Mouse (Mus musculus): ENCODE results near the gene Brinp2. TPM values are rescaled to one million over a fixed set of nuclear protein-coding genes. Genes with fewer than 3 reads are reported as not detected.

Brinp2 gene
- total and polyA plus RNA-seq, 3 experiments, result 0.20 to 0.25 (median 0.21) TPM

GRCm38 (mm10) chr1:158385311-158385710 is 29.2 kb upstream of the Brinp2 start:
- H3K9ac ChIP-seq (ENCODE audit: low read depth, low read length), result no peak overlapping the region
- TF ChIP-seq EP300 (IDR thresholded peaks at IDR 0.05; ENCODE audit: insufficient read depth, low read depth, low read length) (no peak), POLR2A (IDR thresholded peaks at IDR 0.05; ENCODE audit: insufficient read depth, low read depth, low read length) (no peak), CTCF (IDR thresholded peaks at IDR 0.05) (no peak)
- H3K4me3 ChIP-seq, result no peak overlapping the region
- no peaks in the 10 kb centered on the region for H3K36me3 ChIP-seq (ENCODE audit: control insufficient read depth, insufficient read depth, low read length)
- no peaks in the 10 kb centered on the region for H3K27me3 ChIP-seq (ENCODE audit: control insufficient read depth, insufficient read depth, low read length)
- DNase-seq, result no peak
- 90% methylated on average over 2 of the region's 2 CpGs for WGBS
- H3K79me2 ChIP-seq (replicated peaks; ENCODE audit: control insufficient read depth, insufficient read depth, low read length), result no peaks in the 10 kb centered on the region
- intact Hi-C loops (cut with DNase I), result no loop called here
- H3K4me1 ChIP-seq (ENCODE audit: control insufficient read depth, insufficient read depth, low read length), result no peaks in the 10 kb centered on the region
- no peak overlapping the region for H3K27ac ChIP-seq

- DNase-seq, result no peak
- TF ChIP-seq EP300 (IDR thresholded peaks at IDR 0.05; ENCODE audit: insufficient read depth, low read depth, low read length) (no peak), POLR2A (IDR thresholded peaks at IDR 0.05; ENCODE audit: insufficient read depth, low read depth, low read length) (no peak), CTCF (IDR thresholded peaks at IDR 0.05) (no peak)
- WGBS, result 80% methylated on average over 3 of the region's 3 CpGs
Measured at GRCm38 (mm10) chr1:158383210-158383609, 27.1 kb upstream of the Brinp2 start.

GRCm38 (mm10) chr1:158382277-158382676 is 26.2 kb upstream of the Brinp2 start:
- DNase-seq, result no peak
- H3K9ac ChIP-seq (ENCODE audit: low read depth, low read length), result no peak overlapping the region
- no peak overlapping the region for H3K27ac ChIP-seq
- H3K79me2 ChIP-seq (replicated peaks; ENCODE audit: control insufficient read depth, insufficient read depth, low read length), result no peaks in the 10 kb centered on the region
- no peak for TF ChIP-seq CTCF (IDR thresholded peaks at IDR 0.05)
- no peaks in the 10 kb centered on the region for H3K36me3 ChIP-seq (ENCODE audit: control insufficient read depth, insufficient read depth, low read length)
- H3K27me3 ChIP-seq (ENCODE audit: control insufficient read depth, insufficient read depth, low read length), result no peaks in the 10 kb centered on the region
- no peaks in the 10 kb centered on the region for H3K4me1 ChIP-seq (ENCODE audit: control insufficient read depth, insufficient read depth, low read length)
- intact Hi-C loops (cut with DNase I), result no loop called here
- no peak overlapping the region for H3K4me3 ChIP-seq
- 76% methylated on average over 6 of the region's 6 CpGs for WGBS

More at GRCm38 (mm10) chr1:158383210-158383609, 27.1 kb upstream of the Brinp2 start:
- no peaks in the 10 kb centered on the region for H3K4me1 ChIP-seq (ENCODE audit: control insufficient read depth, insufficient read depth, low read length)
- intact Hi-C loops (cut with DNase I), result no loop called here
- no peak overlapping the region for H3K9ac ChIP-seq (ENCODE audit: low read depth, low read length)
- H3K4me3 ChIP-seq, result no peak overlapping the region
- no peak overlapping the region for H3K27ac ChIP-seq
- H3K27me3 ChIP-seq (ENCODE audit: control insufficient read depth, insufficient read depth, low read length), result no peaks in the 10 kb centered on the region
- H3K36me3 ChIP-seq (ENCODE audit: control insufficient read depth, insufficient read depth, low read length), result no peaks in the 10 kb centered on the region
- no peaks in the 10 kb centered on the region for H3K79me2 ChIP-seq (replicated peaks; ENCODE audit: control insufficient read depth, insufficient read depth, low read length)

- H3K27ac ChIP-seq, result no peak overlapping the region
- H3K36me3 ChIP-seq (ENCODE audit: control insufficient read depth, insufficient read depth, low read length), result no peaks in the 10 kb centered on the region
- no peaks in the 10 kb centered on the region for H3K4me1 ChIP-seq (ENCODE audit: control insufficient read depth, insufficient read depth, low read length)
- no peak overlapping the region for H3K4me3 ChIP-seq
- DNase-seq, result no peak
- intact Hi-C loops (cut with DNase I), result no loop called here
- peaks cover 1% of the 10 kb centered on the region for H3K27me3 ChIP-seq (ENCODE audit: control insufficient read depth, insufficient read depth, low read length)
- no peak for TF ChIP-seq EP300 (IDR thresholded peaks at IDR 0.05; ENCODE audit: insufficient read depth, low read depth, low read length)
- no peak for TF ChIP-seq CTCF (IDR thresholded peaks at IDR 0.05)
- TF ChIP-seq POLR2A (IDR thresholded peaks at IDR 0.05; ENCODE audit: insufficient read depth, low read depth, low read length), result no peak
- WGBS, result 64% methylated on average over 1 of the region's 1 CpGs
- no peaks in the 10 kb centered on the region for H3K79me2 ChIP-seq (replicated peaks; ENCODE audit: control insufficient read depth, insufficient read depth, low read length)
- no peak overlapping the region for H3K9ac ChIP-seq (ENCODE audit: low read depth, low read length)
Measured at GRCm38 (mm10) chr1:158364461-158364860, 8.3 kb upstream of the Brinp2 start.

GRCm38 (mm10) chr1:158362292-158363101 is 6.4 kb upstream of the Brinp2 start:
- intact Hi-C loops (cut with DNase I), result no loop called here
- Histone ChIP-seq H3K36me3 (ENCODE audit: control insufficient read depth, insufficient read depth, low read length) (no peaks in the 10 kb centered on the region), H3K79me2 (replicated peaks; ENCODE audit: control insufficient read depth, insufficient read depth, low read length) (no peaks in the 10 kb centered on the region), H3K27ac (no peak overlapping the region), H3K4me1 (ENCODE audit: control insufficient read depth, insufficient read depth, low read length) (no peaks in the 10 kb centered on the region), H3K4me3 (no peak overlapping the region), H3K27me3 (ENCODE audit: control insufficient read depth, insufficient read depth, low read length) (peaks cover 1% of the 10 kb centered on the region), H3K9ac (ENCODE audit: low read depth, low read length) (peak overlapping the region; percentile 35; the same call in 1 of the 2 replicates)
- no peak for DNase-seq
- no peak for TF ChIP-seq EP300 (IDR thresholded peaks at IDR 0.05; ENCODE audit: insufficient read depth, low read depth, low read length)
- TF ChIP-seq POLR2A (IDR thresholded peaks at IDR 0.05; ENCODE audit: insufficient read depth, low read depth, low read length), result no peak
- no peak for TF ChIP-seq CTCF (IDR thresholded peaks at IDR 0.05)
- WGBS, result 2% methylated on average over 36 of the region's 37 CpGs

GRCm38 (mm10) chr1:158361964-158362291 is 5.8 kb upstream of the Brinp2 start, which contains the start of gene Astn1:
TSS of gene Astn1 (plus strand) at chr1:158362273.
- TF ChIP-seq EP300 (IDR thresholded peaks at IDR 0.05; ENCODE audit: insufficient read depth, low read depth, low read length) (no peak), CTCF (IDR thresholded peaks at IDR 0.05) (no peak), POLR2A (IDR thresholded peaks at IDR 0.05; ENCODE audit: insufficient read depth, low read depth, low read length) (no peak)
- peak within 1 kb of the TSS; percentile 35; the same call in 1 of the 2 replicates for H3K9ac ChIP-seq (ENCODE audit: low read depth, low read length)

More at GRCm38 (mm10) chr1:158361964-158362291, 5.8 kb upstream of the Brinp2 start, which contains the start of gene Astn1:
- no peak within 1 kb of the TSS for H3K27ac ChIP-seq
- WGBS, result 4% methylated on average over 2 of the region's 2 CpGs
- intact Hi-C loops (cut with DNase I), result no loop called here
- peaks cover 1% of the 10 kb centered on the region for H3K27me3 ChIP-seq (ENCODE audit: control insufficient read depth, insufficient read depth, low read length)
- H3K36me3 ChIP-seq (ENCODE audit: control insufficient read depth, insufficient read depth, low read length), result no peaks in the 10 kb centered on the region
- H3K4me1 ChIP-seq (ENCODE audit: control insufficient read depth, insufficient read depth, low read length), result no peaks in the 10 kb centered on the region
- H3K4me3 ChIP-seq, result no peak within 1 kb of the TSS
- H3K79me2 ChIP-seq (replicated peaks; ENCODE audit: control insufficient read depth, insufficient read depth, low read length), result no peaks in the 10 kb centered on the region
- no peak for DNase-seq

Measured in heart, adult 2 months (tissue).